Mouse (Mus musculus): ENCODE measurements around the gene Mbnl2. TPM values are rescaled to one million over a fixed set of nuclear protein-coding genes. Genes with fewer than 3 reads are reported as not detected.

Gene Mbnl2
- polyA plus RNA-seq, 1 experiment = 163 TPM

DNA sequence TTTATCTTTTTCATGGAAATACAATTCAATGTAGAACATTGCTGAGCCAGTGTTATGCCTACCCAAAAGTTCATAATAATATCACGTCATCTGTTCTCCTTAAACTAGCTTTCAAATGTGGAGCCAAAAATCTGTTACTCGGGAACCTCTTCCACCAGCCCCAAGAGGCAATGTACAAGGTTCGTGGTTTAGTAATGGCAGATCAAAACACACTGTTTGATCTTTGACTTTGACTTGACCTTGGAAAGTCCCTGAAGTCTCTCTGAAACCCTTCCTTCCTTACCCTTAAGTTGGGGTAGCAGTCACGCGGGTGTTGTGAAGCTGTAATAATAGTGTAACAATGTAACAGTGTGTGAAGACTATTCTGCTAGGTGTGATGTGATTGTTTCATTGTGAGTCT is 93.0 kb downstream of the Mbnl2 start:
- 59% methylated on average over 5 of the region's 5 CpGs for WGBS
- no peaks in the 10 kb centered on the region for H3K27me3 ChIP-seq (ENCODE audit: control insufficient read depth, insufficient read depth, low read length)
- peaks cover 33% of the 10 kb centered on the region for H3K4me1 ChIP-seq (ENCODE audit: control insufficient read depth, insufficient read depth, low read length)
- no peak for DNase-seq
- no peak for TF ChIP-seq POLR2A (IDR thresholded peaks at IDR 0.05; ENCODE audit: borderline replicate concordance, insufficient read depth, low read length)
- TF ChIP-seq CTCF (IDR thresholded peaks at IDR 0.05; ENCODE audit: borderline replicate concordance, insufficient read depth, low read depth, low read length) = no peak
- H3K27ac ChIP-seq (ENCODE audit: insufficient read depth, low read length) = no peak overlapping the region
- H3K4me3 ChIP-seq (replicated peaks; ENCODE audit: insufficient read depth, low read depth, low read length) = no peak overlapping the region

GRCm38 (mm10) chr14:120368914-120369391 is 93.5 kb downstream of the Mbnl2 start:
- no peak overlapping the region for H3K27ac ChIP-seq (ENCODE audit: insufficient read depth, low read length)
- H3K4me3 ChIP-seq (replicated peaks; ENCODE audit: insufficient read depth, low read depth, low read length) = no peak overlapping the region
- WGBS = 52% methylated on average over 8 of the region's 8 CpGs
- no peaks in the 10 kb centered on the region for H3K27me3 ChIP-seq (ENCODE audit: control insufficient read depth, insufficient read depth, low read length)
- no peak for DNase-seq
- TF ChIP-seq POLR2A (IDR thresholded peaks at IDR 0.05; ENCODE audit: borderline replicate concordance, insufficient read depth, low read length) (no peak), CTCF (IDR thresholded peaks at IDR 0.05; ENCODE audit: borderline replicate concordance, insufficient read depth, low read depth, low read length) (no peak)
- H3K4me1 ChIP-seq (ENCODE audit: control insufficient read depth, insufficient read depth, low read length) = peaks cover 33% of the 10 kb centered on the region

DNA sequence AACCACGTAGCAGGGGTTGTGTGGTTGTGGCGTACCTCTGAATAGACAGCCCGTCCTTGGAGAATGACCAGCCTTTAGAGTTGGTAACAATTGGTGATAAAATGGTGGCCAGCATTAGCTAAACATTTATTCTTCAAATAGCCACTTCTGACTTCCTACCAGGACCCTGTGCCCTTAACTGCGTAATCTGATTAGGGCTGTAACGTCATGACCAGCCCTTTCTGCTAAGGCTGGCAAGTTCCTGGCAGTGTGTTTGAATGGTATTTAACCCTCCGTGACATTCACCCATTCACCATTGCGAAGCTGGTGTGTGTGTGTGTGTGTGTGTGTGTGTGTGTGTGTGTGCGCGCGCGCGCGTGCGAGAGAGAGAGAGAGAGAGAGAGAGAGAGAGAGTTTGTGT is 94.6 kb downstream of the Mbnl2 start:
- DNase-seq = no peak
- Histone ChIP-seq H3K27me3 (ENCODE audit: control insufficient read depth, insufficient read depth, low read length) (no peaks in the 10 kb centered on the region), H3K27ac (ENCODE audit: insufficient read depth, low read length) (no peak overlapping the region), H3K4me1 (ENCODE audit: control insufficient read depth, insufficient read depth, low read length) (peaks cover 37% of the 10 kb centered on the region), H3K4me3 (replicated peaks; ENCODE audit: insufficient read depth, low read depth, low read length) (no peak overlapping the region)
- TF ChIP-seq POLR2A (IDR thresholded peaks at IDR 0.05; ENCODE audit: borderline replicate concordance, insufficient read depth, low read length) (no peak), CTCF (IDR thresholded peaks at IDR 0.05; ENCODE audit: borderline replicate concordance, insufficient read depth, low read depth, low read length) (no peak)
- WGBS = 89% methylated on average over 14 of the region's 14 CpGs

DNA sequence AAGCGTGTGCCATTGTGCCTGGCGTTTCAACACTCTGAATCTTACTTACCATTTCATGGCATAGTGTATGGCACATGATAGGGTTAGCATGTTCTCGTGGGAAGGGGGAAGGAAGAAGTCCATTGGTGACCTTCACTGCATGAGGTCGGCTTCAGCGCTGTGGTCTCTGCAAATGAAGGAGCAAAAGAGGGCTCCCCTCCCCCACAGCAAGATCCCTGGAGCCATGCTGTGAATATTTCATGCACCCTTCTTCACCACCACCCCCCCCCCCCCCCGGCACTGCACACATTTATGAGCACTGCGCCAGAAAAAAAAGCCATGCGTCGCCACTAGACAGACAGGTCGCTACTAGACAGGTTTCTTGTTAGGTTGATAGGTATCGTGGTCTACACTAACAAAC is 95.2 kb downstream of the Mbnl2 start:
- DNase-seq = no peak
- H3K4me1 ChIP-seq (ENCODE audit: control insufficient read depth, insufficient read depth, low read length) = peaks cover 34% of the 10 kb centered on the region
- H3K27ac ChIP-seq (ENCODE audit: insufficient read depth, low read length) = no peak overlapping the region
- 80% methylated on average over 11 of the region's 11 CpGs for WGBS
- H3K27me3 ChIP-seq (ENCODE audit: control insufficient read depth, insufficient read depth, low read length) = no peaks in the 10 kb centered on the region
- TF ChIP-seq POLR2A (IDR thresholded peaks at IDR 0.05; ENCODE audit: borderline replicate concordance, insufficient read depth, low read length) (no peak), CTCF (IDR thresholded peaks at IDR 0.05; ENCODE audit: borderline replicate concordance, insufficient read depth, low read depth, low read length) (no peak)
- H3K4me3 ChIP-seq (replicated peaks; ENCODE audit: insufficient read depth, low read depth, low read length) = no peak overlapping the region

- TF ChIP-seq POLR2A (IDR thresholded peaks at IDR 0.05; ENCODE audit: borderline replicate concordance, insufficient read depth, low read length) (no peak), CTCF (IDR thresholded peaks at IDR 0.05; ENCODE audit: borderline replicate concordance, insufficient read depth, low read depth, low read length) (no peak)
- no peak for DNase-seq
- 11% methylated on average over 5 of the region's 5 CpGs for WGBS
- no peak overlapping the region for H3K27ac ChIP-seq (ENCODE audit: insufficient read depth, low read length)
- H3K4me1 ChIP-seq (ENCODE audit: control insufficient read depth, insufficient read depth, low read length) = peaks cover 29% of the 10 kb centered on the region
- no peak overlapping the region for H3K4me3 ChIP-seq (replicated peaks; ENCODE audit: insufficient read depth, low read depth, low read length)
- no peaks in the 10 kb centered on the region for H3K27me3 ChIP-seq (ENCODE audit: control insufficient read depth, insufficient read depth, low read length)
These were observed 95.7 kb downstream of the Mbnl2 start for GRCm38 (mm10) chr14:120371174-120371573.

DNA sequence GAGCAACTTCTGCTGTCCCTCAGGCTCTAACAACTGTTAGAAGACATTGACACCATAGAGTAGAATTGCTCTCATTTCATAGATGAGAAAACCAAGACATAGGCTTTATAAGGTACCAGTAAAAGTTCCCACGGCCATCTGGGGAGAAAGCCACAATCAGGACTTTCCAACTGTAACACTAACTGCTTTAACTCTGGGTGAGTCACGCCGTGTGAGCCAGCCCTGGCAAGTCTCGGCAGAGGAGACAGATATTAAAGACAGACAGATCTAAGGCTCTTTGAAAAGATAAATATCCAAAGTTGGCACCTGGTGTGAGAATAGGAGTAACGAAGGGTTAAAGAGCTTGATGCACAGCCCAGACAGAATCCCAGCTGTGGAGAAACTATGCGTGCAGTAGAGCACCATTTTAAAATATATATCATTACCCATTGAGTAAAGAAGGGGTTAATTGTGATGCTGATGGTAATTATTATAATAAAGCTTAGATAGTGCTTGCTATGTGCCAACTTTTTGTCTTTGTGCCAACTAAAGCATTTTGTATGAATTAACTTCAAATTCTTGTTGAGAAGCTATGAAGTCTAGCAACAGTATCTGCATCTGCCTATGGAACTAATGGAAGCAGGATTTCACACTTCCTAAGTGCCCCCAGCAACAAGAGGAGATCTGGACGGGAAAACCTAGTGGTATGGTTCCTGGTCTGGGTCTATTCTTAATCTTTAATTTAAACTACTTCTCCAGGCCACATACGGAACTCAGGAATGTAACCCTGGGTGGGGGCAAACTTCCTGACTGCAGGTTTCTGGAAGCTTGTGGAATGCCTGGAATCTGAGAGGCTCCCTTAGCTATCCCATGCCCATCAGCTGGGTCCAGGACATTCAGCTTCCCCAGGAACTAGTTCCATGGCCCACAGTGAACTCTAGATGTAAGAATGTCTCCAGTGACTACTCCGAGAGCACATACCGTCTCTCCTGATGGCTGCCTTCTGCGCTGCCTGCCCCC is 97.9 kb downstream of the Mbnl2 start:
- no peaks in the 10 kb centered on the region for H3K27me3 ChIP-seq (ENCODE audit: control insufficient read depth, insufficient read depth, low read length)
- peaks cover 35% of the 10 kb centered on the region for H3K4me1 ChIP-seq (ENCODE audit: control insufficient read depth, insufficient read depth, low read length)
- TF ChIP-seq CTCF (IDR thresholded peaks at IDR 0.05; ENCODE audit: borderline replicate concordance, insufficient read depth, low read depth, low read length) = no peak
- no peak for TF ChIP-seq POLR2A (IDR thresholded peaks at IDR 0.05; ENCODE audit: borderline replicate concordance, insufficient read depth, low read length)
- H3K27ac ChIP-seq (ENCODE audit: insufficient read depth, low read length) = no peak overlapping the region
- DNase-seq = no peak
- WGBS = 66% methylated on average over 11 of the region's 11 CpGs
- H3K4me3 ChIP-seq (replicated peaks; ENCODE audit: insufficient read depth, low read depth, low read length) = no peak overlapping the region

DNA sequence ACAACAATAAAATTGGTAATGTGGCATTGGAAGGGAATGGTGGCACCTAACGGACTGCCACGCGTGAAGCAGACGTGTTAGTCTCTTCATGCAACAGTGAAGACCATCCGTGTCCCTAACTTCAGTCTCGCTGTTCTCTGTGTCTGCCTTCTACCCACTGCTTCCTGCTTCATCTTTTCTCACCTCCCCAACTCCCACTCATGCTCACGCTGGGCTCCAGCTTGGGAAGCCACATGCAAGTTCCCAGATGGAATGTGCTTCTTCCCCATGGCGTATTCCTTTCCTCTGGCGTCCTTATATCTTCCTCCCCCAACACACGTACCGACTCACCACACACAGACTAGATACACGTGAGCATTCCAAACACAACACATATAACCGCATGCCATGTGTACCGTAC is 99.3 kb downstream of the Mbnl2 start:
- Histone ChIP-seq H3K4me1 (ENCODE audit: control insufficient read depth, insufficient read depth, low read length) (peaks cover 32% of the 10 kb centered on the region), H3K27ac (ENCODE audit: insufficient read depth, low read length) (no peak overlapping the region), H3K4me3 (replicated peaks; ENCODE audit: insufficient read depth, low read depth, low read length) (no peak overlapping the region), H3K27me3 (ENCODE audit: control insufficient read depth, insufficient read depth, low read length) (no peaks in the 10 kb centered on the region)
- WGBS = 79% methylated on average over 14 of the region's 14 CpGs
- no peak for DNase-seq
- TF ChIP-seq CTCF (IDR thresholded peaks at IDR 0.05; ENCODE audit: borderline replicate concordance, insufficient read depth, low read depth, low read length) (no peak), POLR2A (IDR thresholded peaks at IDR 0.05; ENCODE audit: borderline replicate concordance, insufficient read depth, low read length) (no peak)

- Histone ChIP-seq H3K4me3 (replicated peaks; ENCODE audit: insufficient read depth, low read depth, low read length) (no peak overlapping the region), H3K27ac (ENCODE audit: insufficient read depth, low read length) (no peak overlapping the region), H3K4me1 (ENCODE audit: control insufficient read depth, insufficient read depth, low read length) (peaks cover 18% of the 10 kb centered on the region), H3K27me3 (ENCODE audit: control insufficient read depth, insufficient read depth, low read length) (no peaks in the 10 kb centered on the region)
- no peak for DNase-seq
- TF ChIP-seq CTCF (IDR thresholded peaks at IDR 0.05; ENCODE audit: borderline replicate concordance, insufficient read depth, low read depth, low read length) (no peak), POLR2A (IDR thresholded peaks at IDR 0.05; ENCODE audit: borderline replicate concordance, insufficient read depth, low read length) (no peak)
- WGBS = 68% methylated on average over 4 of the region's 4 CpGs
These were observed 101.7 kb downstream of the Mbnl2 start for GRCm38 (mm10) chr14:120377192-120377591.
